Mouse (Mus musculus) thymus, adult 2 months (tissue): ENCODE results near the gene Misp.

Source experiments
- CTCF ChIP-seq: fragments of 200-500 bp; IDR thresholded peaks from 2 replicates; pipeline ENCODE4 v1.5.1; 2012; ENCODE audit warnings: mild to moderate bottlenecking, control low read depth, low read length, moderate library complexity, borderline replicate concordance; ENCODE audit not compliant: control insufficient read depth, poor library complexity, insufficient read depth; ENCODE audit errors: extremely low read depth
- POLR2A ChIP-seq: fragments of 200-500 bp; IDR thresholded peaks from 2 replicates; pipeline ENCODE4 v1.6.1; 2012; ENCODE audit warnings: mild to moderate bottlenecking, low read length, control low read depth, moderate library complexity; ENCODE audit not compliant: control insufficient read depth, poor library complexity, insufficient read depth; ENCODE audit errors: extremely low read depth

- no peak for TF ChIP-seq CTCF
- no peak for TF ChIP-seq POLR2A
Measured at GRCm38 (mm10) chr10:79832786-79833181, 12.0 kb downstream of the Misp start.
